Mouse (Mus musculus): ENCODE measurements around the gene Ranbp6.

GRCm38 (mm10) chr19:29823456-29824010 is 10.8 kb upstream of the Ranbp6 start:
- TF ChIP-seq CTCF (IDR thresholded peaks at IDR 0.05; ENCODE audit: control insufficient read depth, insufficient read depth, low read length) (no peak), POLR2A (IDR thresholded peaks at IDR 0.05; ENCODE audit: borderline replicate concordance, control insufficient read depth, low read depth, low read length) (no peak)

Measured in bone marrow, adult 2 months (tissue).